Mouse (Mus musculus) forebrain, embryonic 10.5 days (tissue): ENCODE measurements around the gene Cldn3. TPM values are rescaled to one million over a fixed set of nuclear protein-coding genes. Genes with fewer than 3 reads are reported as not detected.
A peak's percentile ranks its signal among the peaks of the same experiment; 100 is the strongest.

Experiments used
- DNase-seq: peaks from one replicate; pipeline ENCODE4 v3.0.0-alpha.2; 2017; ENCODE audit warnings: low spot score; ENCODE audit errors: extremely low spot score
- H3K27ac ChIP-seq: fragments of 300-500 bp; sonication (generic); 2 replicates; pipeline ENCODE4 v1.5.1; 2016; ENCODE audit warnings: mild to moderate bottlenecking
- H3K27me3 ChIP-seq: fragments of 300-500 bp; sonication (generic); 2 replicates; pipeline ENCODE4 v1.6.1; 2016; ENCODE audit warnings: mild to moderate bottlenecking; ENCODE audit not compliant: poor library complexity, severe bottlenecking
- H3K36me3 ChIP-seq: fragments of 300-500 bp; sonication (generic); replicated peaks from 2 replicates; pipeline ENCODE4 v1.6.1; 2016; ENCODE audit warnings: mild to moderate bottlenecking, moderate library complexity
- H3K4me1 ChIP-seq: fragments of 300-500 bp; sonication (generic); 2 replicates; pipeline ENCODE4 v1.6.1; 2016
- H3K4me3 ChIP-seq: fragments of 300-500 bp; sonication (generic); 2 replicates; pipeline ENCODE4 v1.5.1; 2016; ENCODE audit warnings: mild to moderate bottlenecking, moderate library complexity
- H3K9me3 ChIP-seq: fragments of 300-500 bp; sonication (generic); 2 replicates; pipeline ENCODE4 v1.6.1; 2016; ENCODE audit warnings: mild to moderate bottlenecking, moderate library complexity
- WGBS: fragments of 180-500 bp; shearing (Covaris S2); methylation state at CpG from one replicate; pipeline ENCODE4 v1.1.7; 2016; 5-methylcytosine and 5-hydroxymethylcytosine counted together
- polyA plus RNA-seq: library from polyadenylated mRNA; unstranded; fragments of >200 nt; fragmentation: Nextera tagmentation; extraction: Ambion mirVana; gene quantifications from 2 replicates; pipeline ENCODE4 v1.2.1, GENCODE M21; 2016

Gene Cldn3
- polyA plus RNA-seq, 1 experiment from 2014 or later = 14.9 TPM

DNA sequence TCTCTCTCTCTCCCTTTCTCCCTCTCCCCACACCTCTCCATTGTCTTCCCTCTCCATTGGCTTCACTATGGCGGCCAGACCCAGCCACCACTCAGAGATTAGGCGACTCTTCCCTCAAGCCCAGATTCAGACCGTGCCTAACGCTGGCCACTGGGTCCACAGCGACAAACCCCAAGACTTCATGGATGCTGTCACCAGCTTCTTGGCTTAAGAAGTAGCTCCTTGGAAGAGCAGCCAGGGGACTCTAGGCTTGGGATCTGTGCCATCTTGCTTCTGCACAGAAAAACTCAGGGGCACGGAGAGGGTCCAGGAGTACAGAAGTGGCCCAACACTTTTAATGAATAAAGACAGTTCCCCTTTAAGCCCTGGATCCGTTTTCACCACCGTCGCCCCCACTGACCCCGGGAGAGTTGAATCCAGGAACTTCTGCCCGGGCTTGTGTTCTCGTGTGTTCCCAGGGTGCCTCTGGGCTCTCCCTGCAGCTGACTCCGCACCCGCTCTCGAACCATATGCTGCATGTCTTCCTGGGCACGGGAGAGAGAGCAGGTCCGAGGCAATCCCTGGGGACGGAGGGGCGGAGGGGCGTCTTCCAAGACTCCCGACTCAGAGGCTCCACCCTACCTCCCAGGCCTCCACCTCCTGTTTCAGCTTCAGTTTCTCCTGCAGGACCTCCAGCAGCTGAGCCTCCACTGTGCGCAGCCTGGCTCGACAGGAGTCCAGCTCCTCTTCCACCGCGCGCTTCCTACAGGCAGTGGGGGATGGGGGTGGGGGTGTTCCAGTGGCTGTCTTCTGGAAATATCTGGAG is 26.0 kb downstream of the Cldn3 start:
- Histone ChIP-seq H3K27ac (peak overlapping the region; percentile 51), H3K27me3 (peaks cover 18% of the 10 kb centered on the region), H3K4me3 (peak overlapping the region; percentile 73), H3K4me1 (peaks cover 55% of the 10 kb centered on the region), H3K9me3 (no peaks in the 10 kb centered on the region), H3K36me3 (no peaks in the 10 kb centered on the region)
- WGBS = 25% methylated on average over 26 of the region's 26 CpGs
- DNase-seq = no peak

DNA sequence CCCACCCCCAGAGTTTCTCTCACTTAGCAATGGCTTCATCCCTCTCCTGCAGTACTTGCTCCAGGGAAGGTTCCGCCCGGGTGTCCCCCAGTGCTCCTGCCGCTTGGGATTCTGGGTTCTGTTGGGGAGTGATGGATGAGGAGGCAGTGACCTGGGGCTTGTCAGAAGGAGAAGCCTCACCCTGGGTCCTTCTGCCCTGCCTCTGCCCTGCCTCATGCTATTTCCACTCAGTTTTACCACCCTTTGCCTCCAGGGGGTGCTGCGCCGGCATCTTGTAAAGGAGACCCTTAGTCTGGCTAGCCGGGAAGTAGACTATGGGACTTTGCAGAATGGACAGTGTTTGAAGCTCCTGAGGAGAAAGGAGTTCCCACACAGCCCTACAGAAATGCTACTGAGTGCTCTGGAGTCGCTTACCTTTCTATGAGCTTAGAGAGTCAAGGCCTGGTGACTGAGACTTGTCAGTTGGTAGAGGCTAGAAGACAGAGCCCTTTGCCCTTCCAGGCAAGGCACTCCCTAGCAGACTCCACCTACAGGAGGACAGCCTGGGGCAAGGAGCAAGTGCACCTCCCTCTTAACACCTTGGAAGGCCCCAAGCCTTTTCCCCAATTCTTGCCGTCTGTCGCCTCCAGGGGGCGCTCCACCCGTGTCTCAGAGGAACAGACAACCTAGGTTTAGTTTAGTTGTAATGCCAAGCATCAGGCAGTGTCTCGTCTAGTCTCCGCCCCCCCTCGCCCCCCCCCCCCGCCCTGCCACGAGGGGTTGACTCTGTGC is 26.8 kb downstream of the Cldn3 start:
- peak overlapping the region; percentile 73 for H3K4me3 ChIP-seq
- no peaks in the 10 kb centered on the region for H3K9me3 ChIP-seq
- H3K4me1 ChIP-seq = peaks cover 52% of the 10 kb centered on the region
- 3% methylated on average over 16 of the region's 16 CpGs for WGBS
- peaks cover 18% of the 10 kb centered on the region for H3K27me3 ChIP-seq
- no peaks in the 10 kb centered on the region for H3K36me3 ChIP-seq
- DNase-seq = peak; percentile 81
- 0 out of 2 replicates have a peak overlapping the region, but pooled peaks have one; percentile 20 for H3K27ac ChIP-seq

- Histone ChIP-seq H3K27ac (no peak overlapping the region), H3K27me3 (peaks cover 18% of the 10 kb centered on the region), H3K9me3 (no peaks in the 10 kb centered on the region), H3K4me3 (no peak overlapping the region), H3K36me3 (no peaks in the 10 kb centered on the region), H3K4me1 (peaks cover 36% of the 10 kb centered on the region)
- peak; percentile 75 for DNase-seq
- 15% methylated on average over 7 of the region's 7 CpGs for WGBS
Observed at GRCm38 (mm10) chr5:135015497-135015896, 29.5 kb downstream of the Cldn3 start.

GRCm38 (mm10) chr5:135016224-135016759 is 30.3 kb downstream of the Cldn3 start:
- Histone ChIP-seq H3K4me1 (peaks cover 28% of the 10 kb centered on the region), H3K36me3 (no peaks in the 10 kb centered on the region), H3K27ac (no peak overlapping the region), H3K4me3 (no peak overlapping the region), H3K9me3 (no peaks in the 10 kb centered on the region), H3K27me3 (peaks cover 13% of the 10 kb centered on the region)
- WGBS = 58% methylated on average over 4 of the region's 4 CpGs
- DNase-seq = no peak

DNA sequence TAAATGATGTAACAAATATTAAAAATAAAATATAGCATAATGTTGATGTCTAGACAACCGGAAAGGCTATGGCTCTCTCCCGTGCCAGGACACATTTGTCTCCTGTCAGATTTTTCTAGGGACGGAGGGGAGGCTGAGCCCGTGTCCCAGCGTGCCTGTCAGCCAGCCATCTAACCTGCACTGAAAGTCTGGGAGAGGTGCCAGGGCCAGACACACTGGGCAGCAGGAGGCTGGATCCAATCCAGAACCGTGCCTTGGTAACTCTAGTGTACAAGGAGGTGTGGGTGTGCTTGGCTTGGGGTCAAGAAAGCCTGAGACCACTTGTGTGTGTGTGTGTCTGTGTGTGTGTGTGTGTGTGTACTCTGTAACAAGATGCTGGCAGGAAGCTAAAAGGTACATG is 35.8 kb downstream of the Cldn3 start:
- no peaks in the 10 kb centered on the region for H3K36me3 ChIP-seq
- H3K4me1 ChIP-seq = peaks cover 35% of the 10 kb centered on the region
- peaks cover 17% of the 10 kb centered on the region for H3K27me3 ChIP-seq
- H3K4me3 ChIP-seq = no peak overlapping the region
- H3K27ac ChIP-seq = no peak overlapping the region
- H3K9me3 ChIP-seq = no peaks in the 10 kb centered on the region
- DNase-seq = no peak
- 83% methylated on average over 6 of the region's 6 CpGs for WGBS

DNA sequence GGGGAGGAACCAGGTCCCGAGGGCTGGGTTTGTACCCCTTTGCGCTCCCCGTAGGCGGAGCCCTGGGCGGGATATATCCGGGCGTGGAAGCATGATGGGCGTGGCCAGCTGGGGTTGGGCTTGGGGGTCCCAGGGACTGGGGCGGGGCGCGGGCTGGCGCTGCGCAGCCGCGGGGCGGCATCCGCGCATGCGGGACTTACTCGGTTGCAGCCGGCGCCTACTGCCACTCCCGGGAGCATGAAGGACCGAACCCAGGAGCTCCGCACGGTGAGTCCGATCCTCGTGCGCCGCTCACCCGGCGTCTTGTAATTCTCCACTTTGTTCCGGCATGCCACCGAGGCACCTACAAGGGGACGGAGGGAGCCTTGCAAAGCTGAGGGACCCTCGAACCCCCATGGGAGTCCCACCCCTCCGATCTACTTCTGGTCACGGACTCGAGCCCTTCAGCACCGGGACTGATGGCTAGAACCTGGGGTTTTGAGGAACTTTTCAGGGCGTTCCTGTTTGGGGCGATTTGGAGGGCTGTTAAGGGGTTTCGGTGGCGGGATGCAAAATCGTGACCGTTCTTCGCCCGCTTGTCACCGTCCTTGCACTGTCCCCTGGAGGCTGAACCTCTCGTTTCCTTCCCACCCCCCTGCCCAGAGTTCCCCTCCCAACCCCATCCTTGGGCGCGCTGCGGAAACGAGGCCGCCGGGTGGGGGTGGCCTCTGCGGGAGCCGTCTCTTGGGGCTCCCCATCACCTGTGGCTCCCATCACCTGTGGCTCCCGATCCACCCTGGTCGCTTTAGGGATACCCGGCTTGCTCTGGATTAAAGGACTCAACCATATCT is 37.5 kb downstream of the Cldn3 start, which contains the start of gene Stx1a:
TSS of gene Stx1a (plus strand) at position 139 of the 830 bp plus-strand sequence.
- peak; percentile 89 for DNase-seq
- under 1% methylated on average over 61 of the region's 61 CpGs for WGBS
- H3K36me3 ChIP-seq = no peaks in the 10 kb centered on the region
- peaks cover 17% of the 10 kb centered on the region for H3K27me3 ChIP-seq
- peak within 1 kb of the TSS; percentile 87 for H3K27ac ChIP-seq
- H3K9me3 ChIP-seq = no peaks in the 10 kb centered on the region
- H3K4me1 ChIP-seq = peaks cover 37% of the 10 kb centered on the region
- H3K4me3 ChIP-seq = peak within 1 kb of the TSS; percentile 76

DNA sequence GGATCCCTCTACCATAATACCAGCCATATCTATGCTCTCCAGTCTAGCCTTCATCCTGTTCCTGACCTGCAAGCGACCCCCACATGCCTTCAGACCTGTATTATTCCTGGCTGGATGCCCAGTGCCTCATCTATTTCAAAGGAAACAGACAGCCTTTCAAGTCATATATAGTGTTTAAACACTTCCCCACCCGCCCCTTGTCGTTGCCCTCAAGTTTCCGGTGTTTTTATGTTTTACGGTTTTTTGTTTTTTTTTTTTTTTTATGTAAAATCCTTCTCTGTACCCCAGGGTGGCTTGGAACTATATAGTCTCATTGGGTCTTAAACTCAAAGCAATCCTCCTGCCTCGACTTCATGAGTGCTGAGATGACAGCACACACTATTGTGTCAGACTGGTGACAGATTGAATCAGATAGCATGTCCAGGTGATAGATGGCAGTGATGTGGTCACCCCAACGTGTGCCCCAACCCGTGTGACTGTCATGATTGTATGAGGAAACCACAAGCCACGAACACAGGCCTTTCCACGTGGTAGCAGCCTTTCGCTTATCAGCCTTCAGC is 38.7 kb downstream of the Cldn3 start:
- Histone ChIP-seq H3K4me3 (peak overlapping the region; percentile 76), H3K4me1 (peaks cover 48% of the 10 kb centered on the region), H3K9me3 (no peaks in the 10 kb centered on the region), H3K36me3 (no peaks in the 10 kb centered on the region), H3K27me3 (peaks cover 17% of the 10 kb centered on the region), H3K27ac (no peak overlapping the region)
- DNase-seq = no peak
- WGBS = 84% methylated on average over 11 of the region's 11 CpGs

DNA sequence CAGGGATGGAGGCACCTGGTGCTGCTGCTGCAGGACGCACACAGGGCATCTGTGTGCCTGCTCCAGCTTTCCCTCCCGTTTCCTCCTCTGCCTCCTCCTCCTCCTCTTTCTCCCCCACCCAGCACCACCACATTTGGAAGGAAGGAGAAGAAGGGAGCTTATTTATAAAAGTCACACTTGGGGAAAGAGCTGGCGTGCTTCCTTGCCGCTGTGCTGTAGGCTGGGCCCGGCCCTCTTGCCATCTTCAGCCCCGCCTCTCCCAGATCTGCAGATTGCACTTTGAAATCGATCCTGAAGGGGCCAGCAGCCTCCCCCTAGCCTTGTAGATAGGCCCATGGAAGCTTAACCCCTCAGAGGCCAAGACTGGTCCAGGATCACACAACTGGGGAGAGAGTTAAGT is 39.9 kb downstream of the Cldn3 start:
- Histone ChIP-seq H3K36me3 (0 out of 2 replicates have a peak, but pooled peaks cover 2% of the 10 kb centered on the region), H3K27ac (no peak overlapping the region), H3K4me3 (peak overlapping the region; percentile 7; the same call in 1 of the 2 replicates), H3K27me3 (peaks cover 17% of the 10 kb centered on the region), H3K4me1 (peaks cover 48% of the 10 kb centered on the region), H3K9me3 (no peaks in the 10 kb centered on the region)
- 30% methylated on average over 7 of the region's 7 CpGs for WGBS
- no peak for DNase-seq

DNA sequence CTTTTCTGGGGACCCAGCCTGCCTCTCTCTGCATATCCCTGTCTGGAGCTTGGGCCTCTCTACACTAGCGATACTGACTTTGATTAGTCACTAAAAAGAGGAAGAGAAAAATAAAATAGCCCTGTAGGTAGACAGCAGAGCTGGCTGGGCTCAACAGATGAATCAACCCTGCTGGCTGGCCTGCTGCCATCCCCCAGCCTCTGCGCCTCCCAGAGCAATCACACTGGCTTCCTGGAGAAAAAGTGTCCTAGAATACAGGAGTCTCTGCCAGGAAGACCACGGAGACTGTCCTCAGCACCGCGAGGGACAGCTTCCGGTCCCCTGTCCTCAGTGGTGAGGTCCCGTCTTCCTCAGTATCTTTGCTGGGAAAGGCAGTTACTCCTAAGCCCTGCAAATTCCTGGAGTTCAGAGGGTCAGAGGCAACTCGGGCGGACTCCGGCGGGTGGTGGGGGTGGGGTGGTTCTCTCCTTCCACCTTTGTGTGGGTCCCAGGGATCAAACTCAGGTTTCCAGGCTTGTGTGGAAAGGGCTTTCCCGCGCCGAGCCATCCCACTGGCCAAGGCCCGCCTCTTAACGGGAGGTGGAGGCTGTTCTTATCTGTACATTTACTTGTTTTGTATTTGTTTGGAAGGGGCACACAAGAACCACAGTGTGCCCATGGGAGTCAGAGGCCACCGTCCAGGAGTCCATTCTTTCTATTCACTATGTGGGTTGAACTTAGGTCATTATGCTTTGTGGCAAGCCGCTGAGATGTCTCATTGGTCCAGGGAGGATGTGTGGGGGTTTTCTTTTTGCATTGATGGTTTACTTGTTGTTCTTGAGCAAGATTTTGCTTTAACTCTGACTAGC is 43.2 kb downstream of the Cldn3 start:
- DNase-seq = no peak
- peak overlapping the region; percentile 56 for H3K27ac ChIP-seq
- H3K27me3 ChIP-seq = peaks cover 13% of the 10 kb centered on the region
- peaks cover 31% of the 10 kb centered on the region for H3K4me1 ChIP-seq
- peak overlapping the region; percentile 8; the same call in 1 of the 2 replicates for H3K4me3 ChIP-seq
- WGBS = 56% methylated on average over 18 of the region's 18 CpGs
- H3K36me3 ChIP-seq = peaks cover 7% of the 10 kb centered on the region; the same call in 1 of the 2 replicates
- peaks cover 6% of the 10 kb centered on the region for H3K9me3 ChIP-seq

DNA sequence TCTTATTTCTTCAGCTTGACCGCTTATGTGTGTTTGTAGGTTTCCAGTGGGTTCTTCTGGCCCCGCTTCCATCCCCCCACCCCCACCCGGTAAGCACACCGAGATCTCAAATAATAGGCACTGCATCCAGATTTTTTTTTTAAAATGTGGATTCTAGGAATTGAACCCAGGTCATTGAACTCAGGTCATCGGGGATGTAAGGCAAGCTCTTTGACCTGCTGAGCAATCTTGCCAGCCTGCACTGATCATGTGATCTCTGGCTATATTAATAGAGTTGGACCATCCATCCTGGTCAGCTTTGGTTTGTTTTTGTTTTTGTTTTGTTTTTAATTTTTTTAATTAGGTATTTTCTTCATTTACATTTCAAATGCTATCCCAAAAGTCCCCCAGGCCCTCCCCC is 46.6 kb downstream of the Cldn3 start:
- Histone ChIP-seq H3K27me3 (no peaks in the 10 kb centered on the region), H3K27ac (no peak overlapping the region), H3K4me1 (peaks cover 18% of the 10 kb centered on the region), H3K36me3 (peaks cover 20% of the 10 kb centered on the region), H3K9me3 (peaks cover 10% of the 10 kb centered on the region), H3K4me3 (no peak overlapping the region)
- no peak for DNase-seq
- 88% methylated on average over 5 of the region's 5 CpGs for WGBS

GRCm38 (mm10) chr5:135034593-135034992 is 48.6 kb downstream of the Cldn3 start:
- no peak for DNase-seq
- Histone ChIP-seq H3K27ac (no peak overlapping the region), H3K4me3 (no peak overlapping the region), H3K36me3 (peaks cover 36% of the 10 kb centered on the region), H3K27me3 (no peaks in the 10 kb centered on the region), H3K9me3 (peaks cover 10% of the 10 kb centered on the region), H3K4me1 (peaks cover 6% of the 10 kb centered on the region)
- 96% methylated on average over 2 of the region's 2 CpGs for WGBS
